Mouse (Mus musculus) left cerebral cortex, postnatal 25 days (tissue): ENCODE measurements around the gene Olfr352. TPM values are rescaled to one million over a fixed set of nuclear protein-coding genes. Genes with fewer than 3 reads are reported as not detected.

ENCODE experiments used
- DNase-seq, 2 experiments: peaks; one replicate each; pipeline ENCODE4 v3.0.0; 2022; ENCODE audit warnings: low spot score in 2 of 2, mixed read lengths in 1 of 2
- intact Hi-C: fragments of 180-260 bp; cut with DNase I; formaldehyde crosslinking; loops from one replicate; pipeline ENCODE4 v1.15.1; 2025
- total RNA-seq, 2 experiments: library from RNA; stranded (reverse); gene quantifications; 2 replicates each; pipeline ENCODE4 v1.2.3; 2021

Olfr352 gene
- not detected for total RNA-seq

- intact Hi-C loops, result no loop called here
- no peak for DNase-seq
Observed at GRCm38 (mm10) chr2:36868160-36868559, at the start of gene Olfr352. Gene Olfr352, plus strand, starts transcription at chr2:36868460.

- intact Hi-C loops, result no loop called here
- DNase-seq, result no peak
Observed at GRCm38 (mm10) chr2:36846010-36846409, 22.2 kb upstream of the Olfr352 start, which contains the start of gene Olfr350. Gene Olfr350, plus strand, starts transcription at chr2:36846310.

GRCm38 (mm10) chr2:36862560-36862959 is 5.7 kb upstream of the Olfr352 start, which contains the start of gene Olfr351:
Gene Olfr351, minus strand, starts transcription at chr2:36862660.
- intact Hi-C loops, result no loop called here
- no peak for DNase-seq

GRCm38 (mm10) chr2:36892836-36893235 is 24.6 kb downstream of the Olfr352 start, which contains the start of gene Olfr353:
Gene Olfr353, minus strand, starts transcription at chr2:36892936.
- no peak for DNase-seq
- intact Hi-C loops, result no loop called here

GRCm38 (mm10) chr2:36897114-36897513 is 28.9 kb downstream of the Olfr352 start:
- intact Hi-C loops, result no loop called here

GRCm38 (mm10) chr2:36905380-36905779 is 37.1 kb downstream of the Olfr352 start, which contains the start of gene Olfr354:
Gene Olfr354, plus strand, starts transcription at chr2:36905680.
- DNase-seq, result no peak
- intact Hi-C loops, result no loop called here

More at GRCm38 (mm10) chr2:36897114-36897513, 28.9 kb downstream of the Olfr352 start:
- no peak for DNase-seq

Other genes with a start within 250 kb of the Olfr352 start
- not detected for gene Olfr345, start 228.4 kb upstream of the Olfr352 start, total RNA-seq
- gene Olfr346, start 182.7 kb upstream of the Olfr352 start, total RNA-seq, result not detected
- gene Olfr347, start 136.6 kb upstream of the Olfr352 start, total RNA-seq, result not detected
- not detected for gene Olfr348, start 84.2 kb upstream of the Olfr352 start, total RNA-seq
- not detected for gene Olfr50, start 77.9 kb upstream of the Olfr352 start, total RNA-seq
- not detected for gene Olfr3, start 51.4 kb upstream of the Olfr352 start, total RNA-seq
- not detected for gene Olfr350, start 22.1 kb upstream of the Olfr352 start, total RNA-seq
- gene Olfr351, start 5.8 kb upstream of the Olfr352 start, total RNA-seq, result not detected
- not detected for gene Olfr353, start 24.5 kb downstream of the Olfr352 start, total RNA-seq
- gene Olfr354, start 37.2 kb downstream of the Olfr352 start, total RNA-seq, result not detected
- not detected for gene Olfr355, start 60.4 kb downstream of the Olfr352 start, total RNA-seq
- gene Olfr356, start 68.7 kb downstream of the Olfr352 start, total RNA-seq, result not detected
- not detected for gene Olfr357, start 125.4 kb downstream of the Olfr352 start, total RNA-seq
- not detected for gene Olfr358, start 140.9 kb downstream of the Olfr352 start, total RNA-seq
- not detected for gene Olfr360, start 197.3 kb downstream of the Olfr352 start, total RNA-seq
- not detected for gene Olfr361, start 220.8 kb downstream of the Olfr352 start, total RNA-seq
- gene Olfr362, start 249.4 kb downstream of the Olfr352 start, total RNA-seq, result not detected